Comparison of ENCODE assay signal across 13 mouse cellular contexts in the genomic region with DNA sequence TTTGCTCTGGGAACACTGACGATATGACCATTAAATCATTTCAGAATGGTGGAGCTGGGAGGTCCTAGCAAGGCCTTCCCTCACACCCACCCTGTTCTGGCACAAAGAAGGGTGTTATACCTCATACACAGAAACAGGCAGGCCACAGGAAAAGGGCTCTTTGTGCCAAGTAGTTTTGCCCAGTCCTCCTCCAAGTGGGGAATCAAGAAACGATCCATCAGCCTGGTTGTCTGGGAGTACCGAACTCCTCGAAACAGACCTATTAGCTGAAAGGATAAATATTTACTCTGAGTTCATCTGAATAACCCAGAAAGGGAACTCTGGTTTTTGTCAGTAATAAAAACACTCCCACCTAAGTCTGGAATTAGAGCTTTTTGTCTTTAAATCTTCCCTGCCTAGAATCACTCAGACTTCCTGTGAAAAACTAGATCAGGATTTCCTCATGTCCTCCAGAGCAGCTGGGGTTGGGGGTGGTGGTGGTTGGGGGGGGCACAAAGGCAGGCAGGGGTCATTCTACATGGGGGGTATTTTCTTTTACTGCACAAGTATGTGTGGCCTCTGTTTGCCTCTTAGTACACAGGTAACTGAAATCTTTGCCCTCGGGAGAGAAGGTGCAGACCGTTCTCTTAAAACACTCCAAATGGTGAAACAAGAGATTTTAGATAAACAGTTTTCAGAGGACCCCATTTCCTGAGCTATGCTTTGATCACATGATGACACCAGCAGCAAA.
DNase-seq lines count a peak whose midpoint lies in the region; ATAC-seq lines count a peak whose summit lies in the region.
"Had no signal": no experiment of that assay in that cellular context is flagged by ENCODE, and none has a peak within 500 bp of the region (broad histone marks: within the 10 kb centered on the region; RNA-seq: fewer than 3 reads in every experiment).

No protein-coding gene starts in this region.

- no peaks in the 10 kb centered on the region for H3K27me3 ChIP-seq in hindbrain, embryonic 15.5 days
- H3K27me3 ChIP-seq in hindbrain, embryonic 14.5 days (ENCODE audit: control insufficient read depth, insufficient read depth, low read length): no peaks in the 10 kb centered on the region
- no peaks in the 10 kb centered on the region for H3K27me3 ChIP-seq in midbrain, embryonic 13.5 days
- H3K27me3 ChIP-seq in midbrain, embryonic 16.5 days (ENCODE audit: control insufficient read depth, insufficient read depth, low read depth, low read length): no peaks in the 10 kb centered on the region
- no peaks in the 10 kb centered on the region for H3K27me3 ChIP-seq in stomach, embryonic 14.5 days (ENCODE audit: control insufficient read depth, insufficient read depth, low read length)
- H3K27me3 ChIP-seq: embryonic facial prominence, embryonic 15.5 days; limb, embryonic 13.5 days had no signal

- no peak overlapping the region for H3K27ac ChIP-seq in hindbrain, embryonic 15.5 days (replicated peaks)
- no peak overlapping the region for H3K27ac ChIP-seq in hindbrain, embryonic 14.5 days
- no peak overlapping the region for H3K27ac ChIP-seq in midbrain, embryonic 13.5 days
- H3K27ac ChIP-seq in midbrain, embryonic 16.5 days (ENCODE audit: low read length): no peak overlapping the region
- peak overlapping the region; percentile 66 for H3K27ac ChIP-seq in stomach, embryonic 14.5 days (ENCODE audit: low read length)
- H3K27ac ChIP-seq: embryonic facial prominence, embryonic 15.5 days; hindbrain, postnatal 0 days; limb, embryonic 13.5 days had no signal

- H3K9ac ChIP-seq in hindbrain, embryonic 15.5 days: no peak overlapping the region
- H3K9ac ChIP-seq in hindbrain, embryonic 14.5 days: no peak overlapping the region
- H3K9ac ChIP-seq in midbrain, embryonic 13.5 days (replicated peaks): no peak overlapping the region
- no peak overlapping the region for H3K9ac ChIP-seq in midbrain, embryonic 16.5 days (ENCODE audit: low read depth, low read length)
- H3K9ac ChIP-seq in stomach, embryonic 14.5 days (replicated peaks; ENCODE audit: low read depth, low read length): no peak overlapping the region
- H3K9ac ChIP-seq: embryonic facial prominence, embryonic 15.5 days; limb, embryonic 13.5 days had no signal

- WGBS in hindbrain, embryonic 15.5 days: 60% methylated on average over 6 of the region's 6 CpGs
- WGBS in hindbrain, embryonic 14.5 days: 67% methylated on average over 6 of the region's 6 CpGs
- WGBS in midbrain, embryonic 13.5 days: 74% methylated on average over 6 of the region's 6 CpGs
- 70% methylated on average over 6 of the region's 6 CpGs for WGBS in midbrain, embryonic 16.5 days
- 7% methylated on average over 6 of the region's 6 CpGs for WGBS in stomach, embryonic 14.5 days

- H3K4me1 ChIP-seq in hindbrain, embryonic 15.5 days (replicated peaks): no peaks in the 10 kb centered on the region
- H3K4me1 ChIP-seq in hindbrain, embryonic 14.5 days (replicated peaks; ENCODE audit: control insufficient read depth, insufficient read depth, low read length): no peaks in the 10 kb centered on the region
- peaks cover 7% of the 10 kb centered on the region; the same call in 1 of the 2 replicates for H3K4me1 ChIP-seq in midbrain, embryonic 13.5 days (replicated peaks)
- H3K4me1 ChIP-seq in midbrain, embryonic 16.5 days (ENCODE audit: control insufficient read depth, insufficient read depth, low read length): no peaks in the 10 kb centered on the region
- peaks cover 4% of the 10 kb centered on the region; the same call in 1 of the 2 replicates for H3K4me1 ChIP-seq in stomach, embryonic 14.5 days (ENCODE audit: control insufficient read depth, insufficient read depth, low read length)

- H3K4me2 ChIP-seq in hindbrain, embryonic 15.5 days: no peak overlapping the region
- no peak overlapping the region for H3K4me2 ChIP-seq in hindbrain, embryonic 14.5 days (replicated peaks)
- no peak overlapping the region for H3K4me2 ChIP-seq in midbrain, embryonic 13.5 days (replicated peaks)
- H3K4me2 ChIP-seq in midbrain, embryonic 16.5 days (ENCODE audit: low read length): no peak overlapping the region
- no peak overlapping the region for H3K4me2 ChIP-seq in stomach, embryonic 14.5 days (replicated peaks; ENCODE audit: low read depth, low read length)
- H3K4me2 ChIP-seq: embryonic facial prominence, embryonic 15.5 days; limb, embryonic 13.5 days had no signal

- H3K36me3 ChIP-seq in hindbrain, embryonic 15.5 days: no peaks in the 10 kb centered on the region
- H3K36me3 ChIP-seq in hindbrain, embryonic 14.5 days (replicated peaks; ENCODE audit: control insufficient read depth, insufficient read depth): no peaks in the 10 kb centered on the region
- no peaks in the 10 kb centered on the region for H3K36me3 ChIP-seq in midbrain, embryonic 13.5 days
- H3K36me3 ChIP-seq in midbrain, embryonic 16.5 days (ENCODE audit: control insufficient read depth, insufficient read depth, low read length): no peaks in the 10 kb centered on the region
- no peaks in the 10 kb centered on the region for H3K36me3 ChIP-seq in stomach, embryonic 14.5 days (ENCODE audit: control insufficient read depth, insufficient read depth, low read length)
- H3K36me3 ChIP-seq: embryonic facial prominence, embryonic 15.5 days; limb, embryonic 13.5 days had no signal

- no peak overlapping the region for H3K4me3 ChIP-seq in hindbrain, embryonic 15.5 days
- H3K4me3 ChIP-seq in hindbrain, embryonic 14.5 days (replicated peaks; ENCODE audit: low read length): no peak overlapping the region
- no peak overlapping the region for H3K4me3 ChIP-seq in midbrain, embryonic 13.5 days (replicated peaks)
- no peak overlapping the region for H3K4me3 ChIP-seq in midbrain, embryonic 16.5 days (ENCODE audit: low read depth, low read length)
- no peak overlapping the region for H3K4me3 ChIP-seq in stomach, embryonic 14.5 days (ENCODE audit: low read depth, low read length)
- H3K4me3 ChIP-seq: embryonic facial prominence, embryonic 15.5 days; limb, embryonic 13.5 days had no signal

- no peaks in the 10 kb centered on the region for H3K9me3 ChIP-seq in hindbrain, embryonic 15.5 days
- no peaks in the 10 kb centered on the region for H3K9me3 ChIP-seq in hindbrain, embryonic 14.5 days (ENCODE audit: control insufficient read depth, low read length)
- H3K9me3 ChIP-seq in midbrain, embryonic 13.5 days: no peaks in the 10 kb centered on the region
- H3K9me3 ChIP-seq in midbrain, embryonic 16.5 days (replicated peaks; ENCODE audit: control insufficient read depth, low read length, poor library complexity, severe bottlenecking): no peaks in the 10 kb centered on the region
- no peaks in the 10 kb centered on the region for H3K9me3 ChIP-seq in stomach, embryonic 14.5 days (ENCODE audit: control insufficient read depth, low read depth, low read length)
- H3K9me3 ChIP-seq: embryonic facial prominence, embryonic 15.5 days; limb, embryonic 13.5 days had no signal

- no peak for DNase-seq in hindbrain, embryonic 14.5 days (ENCODE audit: low spot score)
- DNase-seq in forelimb bud, embryonic 11.5 days (ENCODE audit: low read depth, low spot score): peak; percentile 5
- no peak for DNase-seq in frontal cortex, postnatal 10 days (ENCODE audit: low spot score in 2 of 2)
- no peak for DNase-seq in left cerebral cortex, adult 8-10 months (ENCODE audit: low spot score in 2 of 2)
- DNase-seq: heart, adult 11 months had no signal

- ATAC-seq in hindbrain, embryonic 15.5 days (ENCODE audit: low FRiP score, low read depth): 0 out of 2 replicates have a peak, but pooled peaks have one; percentile 11
- no peak for ATAC-seq in hindbrain, embryonic 14.5 days (ENCODE audit: low FRiP score)
- 0 out of 2 replicates have a peak, but pooled peaks have one; percentile 3 for ATAC-seq in midbrain, embryonic 13.5 days
- ATAC-seq in midbrain, embryonic 16.5 days: no peak
- ATAC-seq in stomach, embryonic 14.5 days (ENCODE audit: insufficient number of reproducible peaks, insufficient read depth, low FRiP score, low read depth): peak; percentile 84
- ATAC-seq: CD4-positive, CD25-positive, alpha-beta regulatory T cell, adult 4 months; hindbrain, postnatal 0 days had no signal

Comparison
In these comparisons a context has a peak if more than half of its experiments do, and no peak if none do; other contexts are left out.
1. ATAC-seq: peak in hindbrain, embryonic 15.5 days (single experiment), midbrain, embryonic 13.5 days (single experiment) and stomach, embryonic 14.5 days (single experiment); none in hindbrain, embryonic 14.5 days (single experiment) and midbrain, embryonic 16.5 days (single experiment).